Mouse (Mus musculus) neural tube, embryonic 13.5 days (tissue): ENCODE measurements around the gene Sema4d. TPM values are rescaled to one million over a fixed set of nuclear protein-coding genes. Genes with fewer than 3 reads are reported as not detected.

Experiments used
- microRNA-seq: library from miRNA; unstranded; fragments of <30 nt; microRNA quantifications from one replicate; pipeline ENCODE4, GENCODE M21; 2016
- polyA plus RNA-seq: library from polyadenylated mRNA; unstranded; fragments of >200 nt; fragmentation: Nextera tagmentation; extraction: Ambion mirVana; gene quantifications from 2 replicates; pipeline ENCODE4 v1.2.1, GENCODE M21; 2015

Gene Sema4d
- polyA plus RNA-seq, 1 experiment from 2014 or later, result 14.3 TPM

Small RNA genes lying within 50 kb of the gene (microRNA-seq; reads per million reads assigned to microRNA genes)
- not detected for gene Gm23566

Other genes starting within 250 kb of the Sema4d start
- gene Shc3, start 224.3 kb downstream of the Sema4d start, polyA plus RNA-seq, result 3.4 and 4.4 TPM in 2 replicates
- gene Cks2, start 148.5 kb downstream of the Sema4d start, polyA plus RNA-seq, result 62.6 and 81.4 TPM in 2 replicates
- 30.4 and 38.1 TPM in 2 replicates for gene Secisbp2, start 142.1 kb downstream of the Sema4d start, polyA plus RNA-seq
- 96.7 and 118 TPM in 2 replicates for gene Gadd45g, start 52.9 kb upstream of the Sema4d start, polyA plus RNA-seq